Mouse (Mus musculus) G1E (cell line): ENCODE results near the gene Foxn3.

ENCODE experiments used
- CTCF ChIP-seq: IDR thresholded peaks from 2 replicates; pipeline ENCODE4 v1.5.1; 2012; ENCODE audit warnings: low read depth, low read length, inconsistent platforms, mixed read lengths
- GATA1 ChIP-seq: IDR thresholded peaks from 2 replicates; pipeline ENCODE4 v1.6.1; 2012; ENCODE audit warnings: borderline replicate concordance, low read length, inconsistent platforms, mixed read lengths
- POLR2AphosphoS5 ChIP-seq: IDR thresholded peaks from 2 replicates; pipeline ENCODE4 v1.6.1; 2012; ENCODE audit warnings: low read depth, low read length, inconsistent platforms; ENCODE audit not compliant: insufficient replicate concordance
- TAL1 ChIP-seq: conservative IDR thresholded peaks from 2 replicates; pipeline ENCODE4 v1.6.1; 2012; ENCODE audit warnings: low read depth, low read length, inconsistent platforms, mixed read lengths

GRCm38 (mm10) chr12:99253562-99253961 is 309.8 kb downstream of the Foxn3 start:
- TF ChIP-seq CTCF (no peak), GATA1 (no peak), POLR2AphosphoS5 (no peak), TAL1 (no peak)
